Mouse (Mus musculus) lung, postnatal 4 days (tissue): ENCODE measurements around the gene Slc29a3.
"Not testable (repeated sequence)": the region's sequence is repeated elsewhere in the genome, so short reads cannot be mapped to it uniquely, and the experiment has no call there.

Experiments used
- DNase-seq, 2 experiments: peaks; one replicate each; pipeline ENCODE4 v3.0.0; 2021

Slc29a3 gene

DNA sequence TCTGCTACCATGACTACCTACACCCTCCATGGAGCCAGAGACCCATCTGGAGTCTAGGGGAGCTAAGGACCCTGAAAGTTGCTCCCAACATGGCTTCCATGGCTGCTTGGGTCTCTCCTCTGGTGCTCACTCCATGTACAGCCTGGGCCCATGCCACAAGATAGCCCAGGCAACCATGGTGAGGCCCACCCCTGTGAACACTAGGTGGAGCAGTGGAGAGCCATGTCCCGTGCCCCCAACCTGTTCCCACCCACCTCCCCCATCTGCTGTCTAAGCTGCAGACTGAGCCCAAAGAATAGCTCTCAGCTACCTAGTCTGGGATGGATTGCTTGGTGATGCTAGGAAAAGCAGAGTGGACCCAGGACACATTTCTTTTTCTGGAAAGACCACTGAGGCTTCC lies 29.2 kb downstream of the Slc29a3 start:
- no peak for DNase-seq

DNA sequence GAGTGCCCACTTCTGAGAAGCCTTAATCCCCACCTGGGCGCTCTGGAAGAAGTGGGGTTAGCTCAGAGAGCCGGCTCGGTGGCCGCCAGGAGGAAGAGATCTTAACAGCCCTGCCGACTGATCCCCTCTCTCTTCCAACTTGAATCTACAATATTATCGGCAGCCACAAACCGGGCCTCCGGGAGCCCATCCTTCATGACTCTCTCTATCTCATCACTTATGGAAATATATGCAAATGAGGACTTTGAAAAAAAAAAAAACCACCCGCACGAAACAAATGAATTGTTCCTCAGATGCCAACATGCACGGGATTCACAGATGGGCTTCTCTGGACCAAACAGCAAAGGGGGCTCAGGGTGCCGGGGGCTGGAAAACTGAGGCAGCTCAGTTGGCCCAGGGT lies 31.0 kb downstream of the Slc29a3 start:
- DNase-seq, result no peak

DNA sequence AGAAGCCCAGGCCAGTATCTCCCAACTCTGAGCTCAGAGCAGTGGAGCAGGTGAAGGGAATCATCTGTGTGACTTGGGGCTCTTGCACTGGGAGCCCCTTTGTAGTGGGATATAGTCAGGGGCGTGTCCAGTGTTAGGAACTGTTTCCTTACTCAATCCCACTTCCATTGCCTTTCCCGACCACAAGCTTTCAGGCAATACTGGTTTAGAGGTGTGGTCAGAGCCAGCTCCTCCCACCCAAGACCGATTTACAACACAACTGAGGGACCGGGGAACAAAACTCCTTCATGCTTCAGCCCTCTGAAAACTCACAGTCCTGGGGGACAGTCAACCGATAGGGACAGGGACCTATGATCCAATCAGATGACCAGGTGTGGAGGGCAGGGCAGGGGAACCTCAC lies 32.1 kb downstream of the Slc29a3 start:
- no peak for DNase-seq

DNA sequence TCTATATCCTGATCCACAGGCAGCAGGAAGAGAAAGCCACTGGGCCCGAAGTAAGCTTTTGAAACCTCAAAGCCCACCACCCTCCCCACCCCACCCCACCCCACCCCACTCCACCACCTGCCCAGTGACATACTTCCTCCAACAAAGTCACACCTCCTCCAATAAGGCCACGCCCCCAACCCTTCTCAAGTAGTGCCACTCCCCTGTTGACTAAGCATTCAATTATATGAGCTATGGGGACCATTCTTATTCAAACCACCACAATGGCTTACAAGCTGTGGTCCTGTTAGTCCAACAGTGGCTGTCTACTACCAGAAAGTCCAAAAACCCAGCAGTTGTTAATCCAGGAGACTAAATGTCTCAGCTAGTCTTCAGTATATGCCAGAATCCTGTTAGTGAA lies 34.1 kb downstream of the Slc29a3 start:
- no peak for DNase-seq

DNA sequence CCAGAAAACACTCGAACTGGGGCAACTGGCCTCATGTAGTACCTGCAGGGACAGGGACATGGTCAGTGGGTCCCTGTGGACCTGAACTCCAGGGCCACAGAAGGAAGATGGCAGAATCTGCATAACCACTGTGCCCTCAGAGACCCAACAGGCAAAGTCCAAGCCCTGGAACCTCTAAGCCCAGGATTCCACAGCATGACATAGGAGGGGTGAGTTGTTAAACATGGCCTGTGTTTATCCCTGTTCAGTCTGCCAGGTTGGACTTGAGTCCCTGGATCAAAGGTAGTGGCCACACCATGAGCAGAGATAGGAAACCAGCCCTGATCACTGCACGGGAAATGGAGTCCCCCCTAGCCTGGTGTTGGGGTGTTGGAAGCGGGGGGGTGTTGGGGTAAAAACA lies 36.1 kb downstream of the Slc29a3 start:
- DNase-seq, result no peak

DNA sequence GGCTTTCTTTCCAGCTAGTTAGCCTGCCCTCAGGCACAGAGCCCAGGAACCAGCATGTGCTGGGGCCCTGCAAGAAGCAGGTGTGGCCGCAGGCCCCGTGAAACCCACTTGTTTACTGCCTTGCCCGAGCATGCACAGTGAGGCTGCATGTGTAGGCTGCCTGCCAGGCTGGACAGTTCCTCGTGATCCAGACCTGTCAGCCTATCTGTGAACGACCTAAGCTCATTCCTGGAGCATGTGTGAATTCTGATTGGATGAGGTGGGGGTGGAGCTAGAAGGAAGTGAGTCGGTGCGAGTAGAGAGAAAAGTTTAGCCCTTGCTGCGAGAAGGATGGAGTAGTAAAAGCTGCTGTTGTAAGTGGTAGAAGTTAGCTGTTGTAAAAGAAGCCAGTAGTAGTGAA lies 40.3 kb downstream of the Slc29a3 start:
- not testable (repeated sequence) for DNase-seq

DNA sequence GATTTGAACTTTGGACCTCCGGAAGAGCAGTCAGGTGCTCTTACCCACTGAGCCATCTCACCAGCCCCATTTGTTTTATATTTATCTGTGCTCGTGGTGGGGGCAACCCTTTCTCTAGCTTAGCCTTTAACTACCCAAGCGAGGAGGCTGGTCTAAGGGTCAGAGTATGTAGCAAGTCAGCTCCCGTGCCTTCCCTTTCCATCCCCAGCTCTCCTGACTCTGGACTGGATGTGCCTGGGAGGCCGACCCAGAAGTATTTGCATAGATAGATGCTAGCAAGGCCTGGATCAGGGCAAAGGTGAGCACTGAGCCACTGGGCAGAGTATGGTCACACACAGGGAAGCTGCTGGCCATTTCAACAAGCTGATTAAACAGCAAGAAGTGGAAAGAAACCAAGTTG lies 43.8 kb downstream of the Slc29a3 start:
- DNase-seq, result no peak

DNA sequence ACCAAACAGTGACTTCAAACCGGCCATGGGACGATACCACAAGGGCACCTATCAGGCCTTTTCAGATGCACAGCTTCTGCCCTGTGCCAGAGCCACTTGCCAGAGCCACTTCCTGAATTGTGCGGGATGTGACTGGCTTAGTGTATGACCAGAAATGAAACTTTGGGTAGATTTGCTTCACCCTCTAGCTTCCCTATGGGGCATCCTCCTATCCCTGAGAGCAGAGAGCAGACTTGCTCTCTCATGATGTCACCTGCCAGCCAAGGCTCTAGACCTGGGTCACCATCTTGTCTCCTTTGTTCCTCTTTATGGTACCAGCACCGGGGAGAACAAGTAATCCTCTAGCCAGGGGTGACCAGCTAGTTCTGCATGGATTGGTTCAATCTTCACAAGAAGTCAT lies 46.3 kb downstream of the Slc29a3 start:
- DNase-seq, result no peak

DNA sequence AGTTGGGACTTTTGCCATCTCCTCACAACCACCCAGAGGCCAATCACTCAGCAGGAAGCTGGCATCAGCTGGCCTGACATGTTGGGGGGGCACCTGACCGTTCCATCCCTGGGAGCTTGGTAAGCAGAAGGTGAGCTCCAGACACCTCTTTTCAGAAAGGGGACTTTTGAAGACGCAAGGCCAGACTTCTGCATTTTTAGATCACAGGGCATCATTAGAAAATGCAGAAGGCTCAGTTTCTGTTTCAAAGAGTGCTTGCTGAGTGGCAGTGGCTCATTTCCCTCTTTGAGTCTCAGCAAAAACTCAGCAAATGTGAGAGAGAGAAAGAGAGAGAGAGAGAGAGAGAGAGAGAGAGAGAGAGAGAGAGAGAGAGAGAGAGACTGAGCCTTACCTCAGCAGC lies 47.5 kb downstream of the Slc29a3 start:
- DNase-seq, result no peak

DNA sequence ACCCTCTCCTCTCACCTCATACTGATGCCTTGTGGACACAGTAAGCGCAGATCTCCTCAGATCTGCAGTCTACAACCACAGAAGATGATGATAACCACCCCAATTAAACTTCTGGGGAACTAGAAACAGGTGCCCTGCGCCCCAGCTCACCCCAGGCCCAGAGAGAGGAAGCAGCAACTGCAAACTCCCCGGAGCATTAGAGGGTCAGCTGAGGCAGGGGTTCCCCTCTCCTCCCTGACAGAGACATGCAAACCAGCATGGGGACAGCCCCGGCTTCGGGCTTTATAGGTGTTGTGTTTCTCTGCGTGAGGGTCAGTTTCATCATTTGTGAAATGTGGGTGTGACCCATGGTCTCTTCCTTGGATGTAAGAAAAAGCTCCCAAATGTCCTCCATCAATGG lies 54.8 kb downstream of the Slc29a3 start:
- no peak for DNase-seq

DNA sequence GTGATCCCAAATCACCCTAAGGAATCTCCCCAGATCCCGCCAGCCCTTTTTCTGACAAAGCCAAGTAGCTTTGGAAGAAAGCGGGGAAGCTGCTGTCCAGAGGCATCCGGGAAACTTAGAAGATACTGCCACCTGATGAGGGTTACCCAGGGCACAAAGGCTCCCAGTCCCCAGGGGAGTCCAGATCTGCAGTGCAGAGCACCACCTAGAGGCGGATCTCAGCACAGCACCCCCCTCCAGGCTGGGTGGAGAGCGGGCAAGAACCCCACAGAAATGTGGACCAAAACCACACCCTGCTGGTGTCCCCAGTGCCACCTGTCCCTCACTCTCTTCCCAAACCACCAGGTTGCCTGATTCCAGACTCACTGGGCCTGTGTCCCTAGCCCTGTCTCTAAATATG lies 55.6 kb downstream of the Slc29a3 start:
- DNase-seq, result peak; percentile 52 to 72

DNA sequence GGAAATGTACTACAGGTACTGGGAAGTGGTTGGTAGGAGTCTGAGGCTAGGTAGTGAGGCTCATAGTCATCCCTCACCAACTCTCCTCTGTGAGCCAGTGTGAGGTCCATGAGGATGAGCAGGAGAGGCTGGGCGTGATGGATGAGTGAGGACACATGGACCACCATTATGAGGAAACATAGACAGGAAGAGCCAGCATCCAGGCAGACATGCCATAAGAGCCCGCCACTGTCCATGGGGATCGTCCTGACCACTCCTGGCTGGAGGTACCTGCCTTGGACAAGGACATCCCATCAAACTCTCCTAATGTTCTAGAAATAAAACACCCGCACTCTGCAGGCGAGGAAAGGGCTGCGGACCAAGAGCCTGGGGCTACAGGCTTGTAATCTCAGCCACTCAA lies 56.2 kb downstream of the Slc29a3 start, which contains the start of gene Cdh23:
Gene Cdh23, minus strand, starts transcription at position 101 of the 400 bp plus-strand sequence.
- no peak for DNase-seq

DNA sequence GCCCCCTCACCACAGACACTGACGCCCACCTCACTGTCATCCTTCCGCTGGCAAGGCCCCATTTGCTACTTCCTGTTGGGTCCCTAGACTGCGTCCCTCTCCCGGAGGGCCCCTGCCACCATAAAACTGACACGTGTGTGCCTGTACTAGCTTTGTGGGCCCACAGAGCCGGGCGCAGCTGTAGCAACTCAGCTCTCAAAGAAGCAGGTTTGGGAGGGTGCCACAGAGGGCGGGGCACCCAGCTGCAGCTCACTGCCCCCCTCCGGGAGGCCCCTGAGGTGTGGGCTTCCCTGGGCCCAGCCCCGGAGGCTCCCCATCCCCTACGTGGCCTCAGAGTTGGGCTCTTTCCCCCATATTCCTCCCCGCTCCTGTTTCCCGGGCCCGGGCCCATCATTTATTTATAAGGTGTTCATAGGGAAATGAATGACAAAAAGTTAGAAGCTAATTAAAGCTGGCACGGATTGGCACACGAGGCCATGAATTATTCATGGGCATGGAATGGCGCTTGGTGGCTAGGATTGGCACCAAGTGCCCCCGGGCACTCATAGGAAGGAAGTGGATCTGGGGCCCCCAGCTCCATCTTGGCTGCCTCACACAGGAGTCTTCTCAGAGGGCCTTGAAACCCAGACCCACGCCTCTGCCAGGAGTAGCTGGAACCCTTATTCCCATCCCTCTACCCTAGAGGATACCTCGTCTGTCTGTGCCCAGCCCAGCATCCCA lies 60.8 kb downstream of the Slc29a3 start:
- DNase-seq, result peak in 1 of 2 experiments; percentile 24

DNA sequence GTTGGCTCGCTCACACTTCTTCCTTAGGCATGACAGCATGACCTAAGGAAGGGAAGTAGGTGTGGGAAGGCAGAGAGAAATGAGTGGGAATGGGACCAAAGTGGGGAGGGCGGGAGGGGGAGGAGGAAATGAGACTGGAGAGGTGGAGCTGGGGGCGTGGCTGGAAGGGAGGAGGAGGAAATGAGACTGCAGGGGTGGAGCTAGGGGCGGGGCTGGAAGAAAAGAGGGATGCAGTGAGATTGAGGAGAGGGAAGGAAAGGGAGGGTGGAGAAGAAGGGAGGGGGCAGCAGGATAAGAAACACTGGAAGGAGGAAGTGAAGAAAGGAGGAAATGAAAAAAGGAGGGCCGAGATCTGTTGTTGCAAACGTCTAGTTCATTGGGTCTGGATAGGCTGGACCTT lies 61.6 kb downstream of the Slc29a3 start:
- peak; percentile 48 to 51 for DNase-seq

DNA sequence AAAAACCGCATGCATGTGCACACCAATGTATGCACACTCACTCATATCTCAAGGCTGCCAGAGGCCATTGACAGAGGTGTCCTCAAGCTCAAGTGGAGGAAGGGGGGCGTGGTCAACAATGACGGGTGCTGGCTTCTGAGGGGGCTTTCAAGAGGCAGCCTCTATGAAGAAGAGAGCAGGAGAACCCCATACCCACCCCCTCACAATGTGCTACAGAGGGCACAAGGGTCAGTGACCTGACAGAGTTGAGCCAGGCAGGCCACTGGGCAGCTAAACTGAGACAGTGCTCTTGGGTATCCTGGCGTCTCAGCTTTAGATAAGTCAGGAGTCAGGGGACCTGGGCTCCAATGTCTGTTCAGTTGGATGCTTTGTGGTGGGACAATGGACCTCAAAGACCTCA lies 63.2 kb downstream of the Slc29a3 start:
- no peak for DNase-seq

DNA sequence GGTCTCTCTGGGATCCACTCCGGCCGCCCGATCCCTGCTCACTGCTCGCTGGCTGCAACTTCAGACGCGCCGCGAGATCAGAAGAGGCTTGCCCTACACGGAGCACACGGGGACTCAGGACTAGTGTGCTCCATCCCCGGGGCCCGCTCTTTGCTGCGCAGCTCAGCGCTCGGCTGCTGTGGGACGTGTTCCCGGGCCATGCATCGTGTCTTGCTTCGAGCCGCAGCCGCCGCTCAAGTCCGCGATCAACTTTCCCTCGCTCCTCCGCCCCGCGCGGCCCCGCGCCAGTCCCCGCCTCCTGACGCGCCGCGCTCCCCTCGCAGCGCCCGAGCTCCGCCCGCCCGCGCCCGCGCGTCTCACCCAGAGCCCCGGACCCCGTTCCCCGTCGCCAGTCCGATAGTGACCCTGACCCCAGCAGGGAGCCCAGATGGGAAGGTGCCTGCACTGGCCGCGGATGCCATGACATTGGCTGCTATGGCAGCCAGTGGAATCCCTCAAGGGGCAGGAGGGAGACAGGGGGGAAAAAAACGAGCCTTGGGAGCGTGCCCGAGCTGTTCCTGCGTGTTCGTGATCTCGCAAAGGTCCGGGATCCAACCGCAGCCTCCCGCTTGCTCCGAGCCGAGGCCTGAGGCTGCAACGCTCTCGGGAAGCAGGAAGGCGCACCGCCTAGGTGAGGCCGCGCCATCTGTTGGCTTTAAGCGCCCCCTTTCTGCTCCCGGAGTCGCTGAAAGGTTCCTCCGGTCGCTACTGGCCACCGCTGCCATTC lies 65.4 kb downstream of the Slc29a3 start:
- DNase-seq, result peak; percentile 40 to 59

DNA sequence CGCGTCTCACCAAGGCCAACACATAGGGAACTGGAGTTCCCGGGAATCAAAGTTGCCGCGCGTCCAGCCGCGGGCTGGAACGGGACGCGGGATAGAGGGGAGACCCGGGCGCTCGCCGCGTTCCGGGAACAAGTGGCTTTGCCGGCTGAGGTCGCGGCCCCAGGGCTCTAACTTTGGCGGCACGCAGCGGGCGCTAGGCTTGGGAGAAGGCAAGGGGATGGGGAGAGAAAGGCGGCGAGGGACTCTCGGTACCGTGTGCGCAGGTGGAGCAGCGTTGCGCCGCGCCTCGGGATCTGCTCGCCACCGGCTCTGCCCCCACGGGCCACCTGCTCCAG lies 66.0 kb downstream of the Slc29a3 start:
- peak in 1 of 2 experiments; percentile 23 for DNase-seq

DNA sequence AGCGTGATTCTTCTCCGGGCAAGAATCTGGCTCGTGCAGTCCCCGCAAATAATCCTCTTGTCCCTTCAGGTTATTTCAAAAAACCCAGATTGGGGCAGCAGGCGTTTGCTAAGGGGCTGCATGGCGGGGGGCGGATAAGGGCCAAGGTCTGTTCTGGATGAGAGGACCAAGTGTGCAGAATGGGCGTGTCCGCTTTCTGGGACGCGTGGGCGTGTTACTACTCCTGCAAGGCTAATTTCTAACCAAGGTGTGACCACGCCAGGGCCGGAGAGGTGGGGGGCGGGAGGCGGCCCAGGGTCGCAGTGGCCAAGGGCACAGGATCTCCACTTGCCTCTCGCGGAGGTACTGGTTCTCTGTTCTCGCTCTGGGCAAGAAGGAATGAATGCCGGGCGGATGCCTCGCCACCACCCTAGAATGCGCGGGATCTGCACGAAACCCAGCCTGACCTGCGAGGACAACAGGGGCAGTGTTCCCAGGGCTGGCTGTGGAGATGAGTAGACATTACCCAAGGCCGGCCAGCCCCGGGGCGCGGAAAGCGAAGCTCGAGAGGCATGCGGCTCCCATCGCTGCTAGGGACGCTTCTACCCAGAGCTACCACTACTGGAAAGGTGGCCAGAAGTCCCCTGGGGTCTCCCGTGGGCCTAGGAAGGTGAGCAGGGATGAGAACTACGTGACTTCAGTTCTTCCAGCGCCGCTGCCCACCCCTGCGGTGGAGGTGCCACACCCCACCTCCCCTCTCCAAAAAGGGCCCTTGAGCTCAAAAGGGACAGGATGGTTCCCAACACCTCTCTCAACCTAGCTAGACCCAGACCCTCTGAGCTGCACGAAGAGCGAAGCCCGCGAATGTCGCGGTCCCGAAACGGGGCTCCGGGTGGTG lies 66.6 kb downstream of the Slc29a3 start:
- no peak for DNase-seq

DNA sequence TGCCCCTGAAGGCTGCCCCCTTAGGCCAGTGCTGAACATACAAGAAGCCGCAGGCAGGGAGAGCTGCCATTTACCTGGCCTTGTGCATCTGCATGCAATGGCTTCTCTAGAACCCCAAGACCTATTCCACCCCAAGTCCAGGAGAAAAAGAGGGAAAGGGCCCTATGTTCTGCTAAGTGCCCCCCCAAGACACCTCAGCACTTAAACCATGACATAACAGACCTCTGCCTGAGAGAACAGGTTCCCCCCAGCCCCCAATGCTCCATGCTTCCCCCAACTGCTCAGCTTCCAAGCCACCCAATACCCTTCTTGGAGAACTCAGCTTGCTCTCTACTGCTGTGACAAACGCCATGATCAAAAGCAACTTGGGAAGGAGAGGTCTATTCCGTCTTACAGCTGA lies 73.7 kb downstream of the Slc29a3 start:
- DNase-seq, result no peak

DNA sequence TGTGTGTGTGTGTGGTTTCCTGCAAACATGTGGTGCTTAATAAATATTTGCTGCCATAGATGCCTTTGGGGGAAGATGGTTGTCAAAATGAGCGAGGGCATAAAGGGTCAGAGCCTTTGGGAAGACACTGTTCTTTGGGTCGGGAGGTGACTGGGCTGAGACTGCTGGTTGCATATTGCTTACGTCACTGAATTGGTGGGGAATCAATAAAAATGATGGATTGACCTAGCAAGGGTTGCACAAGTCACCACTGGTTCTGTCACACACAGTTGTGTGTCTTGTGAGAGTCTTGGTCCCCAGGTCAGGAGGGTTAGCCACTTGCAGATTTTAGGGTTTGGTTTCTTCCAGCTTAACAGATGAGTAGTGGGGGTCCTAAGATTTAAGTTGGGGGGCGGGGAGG lies 75.3 kb downstream of the Slc29a3 start:
- no peak for DNase-seq

DNA sequence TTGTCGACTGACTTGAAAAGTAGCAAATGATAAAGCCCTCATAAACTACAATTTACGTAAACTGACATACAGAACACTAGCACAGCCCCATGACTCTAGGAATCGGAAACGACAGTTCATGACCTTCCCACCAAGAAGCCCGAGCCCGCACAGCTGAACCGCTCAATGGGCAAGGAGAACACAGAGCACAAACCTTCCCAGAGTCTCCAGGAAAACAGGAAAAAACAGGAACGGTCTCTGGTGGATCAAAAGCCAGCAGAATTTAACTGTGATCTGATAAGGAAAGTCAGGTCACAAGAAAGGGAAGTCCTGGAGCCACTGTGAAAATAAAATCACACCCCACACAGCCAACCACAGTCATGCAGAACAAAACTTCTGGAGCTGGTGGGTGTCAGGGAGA lies 82.4 kb downstream of the Slc29a3 start:
- no peak for DNase-seq

DNA sequence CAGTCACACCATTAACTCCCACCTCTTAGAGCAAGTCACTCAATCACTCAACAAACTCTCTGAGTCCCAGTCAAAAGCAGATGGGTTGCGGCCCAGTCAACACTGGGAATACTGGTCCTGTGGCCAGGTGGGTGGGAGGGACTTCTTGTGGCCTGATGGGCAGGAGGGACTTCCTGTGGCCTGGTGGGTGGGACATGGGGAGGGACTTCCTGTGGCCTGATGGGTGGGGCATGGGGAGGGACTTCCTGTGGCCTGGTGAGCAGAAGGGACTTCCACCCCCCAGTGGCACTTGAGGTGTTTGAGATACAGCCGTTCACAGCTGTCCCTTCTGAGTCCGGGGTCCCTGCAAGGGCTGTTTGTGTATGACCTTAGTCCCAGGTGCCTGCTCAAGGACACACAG lies 84.0 kb downstream of the Slc29a3 start:
- no peak for DNase-seq
